Mouse (Mus musculus): ENCODE data around the gene Ctbs.
"Not testable (repeated sequence)": the region's sequence is repeated elsewhere in the genome, so short reads cannot be mapped to it uniquely, and the experiment has no call there.

Ctbs gene

GRCm38 (mm10) chr3:146449745-146450250, at the start of gene Ctbs:
Gene Ctbs (plus strand): TSS chr3:146449795.
- no peak for DNase-seq (ENCODE audit: low read depth)

- no peak for DNase-seq (ENCODE audit: low read depth)
These were observed 45.8 kb upstream of the Ctbs start for GRCm38 (mm10) chr3:146403770-146404169.

- peak; percentile 50 for DNase-seq (ENCODE audit: low read depth)
These were observed 45.0 kb upstream of the Ctbs start, which contains the start of gene Ssx2ip for GRCm38 (mm10) chr3:146404311-146405201. Gene Ssx2ip (plus strand): TSS chr3:146404642.

GRCm38 (mm10) chr3:146405213-146406006, 44.2 kb upstream of the Ctbs start:
- no peak for DNase-seq (ENCODE audit: low read depth)

GRCm38 (mm10) chr3:146406007-146406341, 43.6 kb upstream of the Ctbs start:
- DNase-seq (ENCODE audit: low read depth) = no peak

- no peak for DNase-seq (ENCODE audit: low read depth)
These were observed 42.4 kb upstream of the Ctbs start for GRCm38 (mm10) chr3:146407086-146407721.

- no peak for DNase-seq (ENCODE audit: low read depth)
These were observed 39.5 kb upstream of the Ctbs start for GRCm38 (mm10) chr3:146410114-146410513.

GRCm38 (mm10) chr3:146412008-146412407, 37.6 kb upstream of the Ctbs start:
- no peak for DNase-seq (ENCODE audit: low read depth)

GRCm38 (mm10) chr3:146412480-146412879, 37.1 kb upstream of the Ctbs start:
- no peak for DNase-seq (ENCODE audit: low read depth)

- DNase-seq (ENCODE audit: low read depth) = no peak
These were observed 36.6 kb upstream of the Ctbs start for GRCm38 (mm10) chr3:146413016-146413415.

GRCm38 (mm10) chr3:146413992-146414391, 35.6 kb upstream of the Ctbs start:
- DNase-seq (ENCODE audit: low read depth) = no peak

- DNase-seq (ENCODE audit: low read depth) = no peak
These were observed 35.0 kb upstream of the Ctbs start for GRCm38 (mm10) chr3:146414555-146414954.

- no peak for DNase-seq (ENCODE audit: low read depth)
These were observed 31.7 kb upstream of the Ctbs start for GRCm38 (mm10) chr3:146417873-146418272.

- no peak for DNase-seq (ENCODE audit: low read depth)
These were observed 30.7 kb upstream of the Ctbs start for GRCm38 (mm10) chr3:146418901-146419300.

GRCm38 (mm10) chr3:146419534-146419933, 30.1 kb upstream of the Ctbs start:
- DNase-seq (ENCODE audit: low read depth) = no peak

GRCm38 (mm10) chr3:146419992-146420537, 29.5 kb upstream of the Ctbs start:
- no peak for DNase-seq (ENCODE audit: low read depth)

- DNase-seq (ENCODE audit: low read depth) = no peak
These were observed 27.8 kb upstream of the Ctbs start for GRCm38 (mm10) chr3:146421787-146422186.

- DNase-seq (ENCODE audit: low read depth) = no peak
These were observed 25.9 kb upstream of the Ctbs start for GRCm38 (mm10) chr3:146423710-146424109.

- no peak for DNase-seq (ENCODE audit: low read depth)
These were observed 25.2 kb upstream of the Ctbs start for GRCm38 (mm10) chr3:146424306-146424900.

- DNase-seq (ENCODE audit: low read depth) = no peak
These were observed 23.7 kb upstream of the Ctbs start for GRCm38 (mm10) chr3:146425902-146426301.

- no peak for DNase-seq (ENCODE audit: low read depth)
These were observed 23.1 kb upstream of the Ctbs start for GRCm38 (mm10) chr3:146426489-146426888.

- DNase-seq (ENCODE audit: low read depth) = not testable (repeated sequence)
These were observed 16.5 kb upstream of the Ctbs start for GRCm38 (mm10) chr3:146433063-146433462.

Data from fibroblast of lung, adult 2 months (primary cell).